Comparison of ENCODE assay signal across 27 mouse cellular contexts in genomic region chr2:60798767-60799529, GRCm38 (mm10).
A peak's percentile ranks its signal among the peaks of the same experiment; 100 is the strongest.
DNase-seq lines count a peak whose midpoint lies in the region; ATAC-seq and TF ChIP-seq lines count a peak whose summit lies in the region.
"Had no signal": no experiment of that assay in that cellular context is flagged by ENCODE, and none has a peak within 500 bp of the region (broad histone marks: within the 10 kb centered on the region; RNA-seq: fewer than 3 reads in every experiment).

No protein-coding gene starts in this region.

- H3K27me3 ChIP-seq in lung, embryonic 15.5 days = no peaks in the 10 kb centered on the region
- H3K27me3 ChIP-seq in lung, embryonic 16.5 days (ENCODE audit: control insufficient read depth, insufficient read depth, low read depth, low read length) = no peaks in the 10 kb centered on the region
- H3K27me3 ChIP-seq: embryonic facial prominence, embryonic 13.5 days; heart, embryonic 12.5 days; heart, embryonic 15.5 days had no signal

- TF ChIP-seq CTCF in lung, adult 2 months (IDR thresholded peaks at IDR 0.05; ENCODE audit: insufficient read depth, low read length) = no peak

- no peak for TF ChIP-seq POLR2A in lung, adult 2 months (IDR thresholded peaks at IDR 0.05; ENCODE audit: borderline replicate concordance, extremely low read depth, low read depth, low read length)

- DNase-seq in lung, adult 2 months = no peak
- DNase-seq in lung, postnatal 14 days = no peak
- peak; percentile 81 for DNase-seq in lung, postnatal 25 days (ENCODE audit: low spot score)
- DNase-seq in thymus, postnatal 36 days = no peak
- no peak for DNase-seq in gastrocnemius, postnatal 25 days
- DNase-seq: adrenal gland, adult 8-10 months; adrenal gland, postnatal 25 days; cerebellum, adult 11-12 months; cerebellum, adult 8-10 months; cerebellum, postnatal 10 days; cerebellum, postnatal 36 days; embryo, embryonic 11 days; heart, adult 18-20 months; heart, postnatal 10 days; heart, postnatal 4 days had no signal

- 0 out of 2 replicates have a peak overlapping the region, but pooled peaks have one; percentile 12 for H3K4me2 ChIP-seq in lung, embryonic 15.5 days
- peak overlapping the region; percentile 28 for H3K4me2 ChIP-seq in lung, embryonic 16.5 days (ENCODE audit: low read depth, low read length)
- H3K4me2 ChIP-seq: embryonic facial prominence, embryonic 13.5 days; forebrain, embryonic 12.5 days; forebrain, embryonic 15.5 days; heart, embryonic 12.5 days; heart, embryonic 15.5 days; hindbrain, embryonic 14.5 days had no signal

- H3K4me3 ChIP-seq in lung, adult 2 months (replicated peaks; ENCODE audit: extremely low read depth, low read depth, low read length) = peak overlapping the region; percentile 26
- no peak overlapping the region for H3K4me3 ChIP-seq in lung, embryonic 15.5 days
- H3K4me3 ChIP-seq in lung, embryonic 16.5 days (ENCODE audit: low read length) = no peak overlapping the region
- H3K4me3 ChIP-seq: embryonic facial prominence, embryonic 10.5 days; embryonic facial prominence, embryonic 13.5 days; erythroblast, embryonic 14.5 days; forebrain, embryonic 12.5 days; forebrain, embryonic 15.5 days; heart, embryonic 12.5 days; heart, embryonic 15.5 days had no signal

- H3K27ac ChIP-seq in lung, embryonic 15.5 days = no peak overlapping the region
- peak overlapping the region; percentile 29; the same call in 1 of the 2 replicates for H3K27ac ChIP-seq in lung, embryonic 16.5 days (ENCODE audit: low read length)
- H3K27ac ChIP-seq: embryonic facial prominence, embryonic 10.5 days; embryonic facial prominence, embryonic 13.5 days; forebrain, embryonic 12.5 days; forebrain, embryonic 15.5 days; heart, embryonic 15.5 days; hindbrain, embryonic 14.5 days; hindbrain, postnatal 0 days had no signal

- no peaks in the 10 kb centered on the region for H3K9me3 ChIP-seq in lung, embryonic 15.5 days
- no peaks in the 10 kb centered on the region for H3K9me3 ChIP-seq in lung, embryonic 16.5 days (ENCODE audit: control insufficient read depth, low read length)
- H3K9me3 ChIP-seq: embryonic facial prominence, embryonic 10.5 days; embryonic facial prominence, embryonic 13.5 days; forebrain, embryonic 12.5 days; forebrain, embryonic 15.5 days; heart, embryonic 12.5 days; heart, embryonic 15.5 days had no signal

- WGBS in lung, adult 2 months = 73% methylated on average over 17 of the region's 17 CpGs
- 57% methylated on average over 17 of the region's 17 CpGs for WGBS in lung, embryonic 15.5 days
- WGBS in lung, embryonic 16.5 days = 61% methylated on average over 17 of the region's 17 CpGs

- peaks cover 3% of the 10 kb centered on the region; the same call in 1 of the 2 replicates for H3K36me3 ChIP-seq in lung, embryonic 15.5 days
- H3K36me3 ChIP-seq in lung, embryonic 16.5 days (ENCODE audit: control insufficient read depth, insufficient read depth, low read length) = peaks cover 12% of the 10 kb centered on the region
- H3K36me3 ChIP-seq: forebrain, embryonic 12.5 days; forebrain, embryonic 15.5 days had no signal

- no peak for ATAC-seq in lung, embryonic 15.5 days (ENCODE audit: borderline replicate concordance, extremely low read depth, low FRiP score, low TSS enrichment)
- ATAC-seq in lung, embryonic 16.5 days (ENCODE audit: low read depth) = peak; percentile 41
- ATAC-seq: CD4-positive, CD25-positive, alpha-beta regulatory T cell, adult 4 months; forebrain, embryonic 15.5 days; hindbrain, postnatal 0 days had no signal

- H3K4me1 ChIP-seq in lung, adult 2 months (ENCODE audit: control insufficient read depth, insufficient read depth, low read length) = peaks cover 35% of the 10 kb centered on the region
- H3K4me1 ChIP-seq in lung, embryonic 15.5 days = peaks cover 57% of the 10 kb centered on the region
- H3K4me1 ChIP-seq in lung, embryonic 16.5 days (replicated peaks; ENCODE audit: control insufficient read depth, insufficient read depth, low read length) = peaks cover 37% of the 10 kb centered on the region

- H3K9ac ChIP-seq in lung, embryonic 15.5 days = no peak overlapping the region
- H3K9ac ChIP-seq in lung, embryonic 16.5 days (ENCODE audit: low read length) = no peak overlapping the region
- H3K9ac ChIP-seq: embryonic facial prominence, embryonic 13.5 days; forebrain, embryonic 12.5 days; forebrain, embryonic 15.5 days; heart, embryonic 12.5 days; heart, embryonic 15.5 days; hindbrain, embryonic 14.5 days had no signal
